Mouse (Mus musculus) ES-E14 (cell line): ENCODE data around the gene Vwc2l. TPM values are rescaled to one million over a fixed set of nuclear protein-coding genes. Genes with fewer than 3 reads are reported as not detected.

Experiments used
- DNase-seq: peaks from one replicate; pipeline ENCODE4 v3.0.0-alpha.2; 2013; ENCODE audit warnings: low read depth, low spot score
- H3K27ac ChIP-seq: 2 replicates; pipeline ENCODE4 v1.5.1; 2012; ENCODE audit warnings: low read depth, mild to moderate bottlenecking, low read length, moderate library complexity, mixed read lengths; ENCODE audit not compliant: poor library complexity, insufficient read depth, severe bottlenecking
- H3K36me3 ChIP-seq: 2 replicates; pipeline ENCODE4 v1.6.1; 2012; ENCODE audit warnings: mild to moderate bottlenecking, low read length, moderate library complexity, mixed read lengths; ENCODE audit not compliant: control insufficient read depth, poor library complexity, insufficient read depth, severe bottlenecking
- H3K4me1 ChIP-seq, 2 experiments: fragments of 150-350 bp in 1 of 2; sonication (generic) in 1 of 2; 2 replicates each; pipeline ENCODE4 v1.6.1; 2012; ENCODE audit warnings: low read length in 2 of 2, mild to moderate bottlenecking in 1 of 2, mixed read lengths in 1 of 2; ENCODE audit not compliant: control insufficient read depth in 2 of 2, insufficient read depth in 2 of 2, poor library complexity in 1 of 2
- H3K4me3 ChIP-seq, 2 experiments: fragments of 150-350 bp in 1 of 2; sonication (generic) in 1 of 2; 2 replicates each; pipeline ENCODE4 v1.5.1; 2012; ENCODE audit warnings: low read length in 2 of 2, low read depth in 1 of 2, mild to moderate bottlenecking in 1 of 2, mixed read lengths in 1 of 2; ENCODE audit not compliant: insufficient read depth in 1 of 2, poor library complexity in 1 of 2, severe bottlenecking in 1 of 2
- H3K9ac ChIP-seq: 2 replicates; pipeline ENCODE4 v1.6.1; 2012; ENCODE audit warnings: low read depth, mild to moderate bottlenecking, low read length, mixed read lengths; ENCODE audit not compliant: poor library complexity, insufficient read depth, severe bottlenecking
- H3K9me3 ChIP-seq: fragments of 150-350 bp; sonication (generic); 2 replicates; pipeline ENCODE4 v1.6.1; 2012; ENCODE audit warnings: low read depth, mild to moderate bottlenecking, low read length; ENCODE audit not compliant: control insufficient read depth, insufficient read depth
- CHD2 ChIP-seq: IDR thresholded peaks from 2 replicates; pipeline ENCODE4 v1.6.1; 2014; ENCODE audit warnings: mild to moderate bottlenecking, low read depth, low read length, inconsistent platforms
- HCFC1 ChIP-seq: IDR thresholded peaks from 2 replicates; pipeline ENCODE4 v1.6.1; 2012; ENCODE audit warnings: low read length, inconsistent platforms, borderline replicate concordance; ENCODE audit not compliant: insufficient read depth
- MAFK ChIP-seq: IDR thresholded peaks from 2 replicates; pipeline ENCODE4 v1.6.1; 2014; ENCODE audit warnings: mild to moderate bottlenecking, low read depth, low read length, inconsistent platforms; ENCODE audit not compliant: insufficient read depth
- ZC3H11A ChIP-seq: IDR thresholded peaks from 2 replicates; pipeline ENCODE4 v1.6.1; 2012; ENCODE audit warnings: low read depth, mild to moderate bottlenecking, inconsistent platforms, low read length, borderline replicate concordance
- ZNF384 ChIP-seq: IDR thresholded peaks from 2 replicates; pipeline ENCODE4 v1.6.1; 2012; ENCODE audit warnings: low read depth, low read length, inconsistent platforms
- in situ Hi-C, 2 experiments: fragments of 600-800 bp; cut with MboI; formaldehyde crosslinking; loops; one replicate each; pipeline ENCODE4 v1.15.1; 2025; ENCODE audit warnings: low sequenced_read_pairs in 2 of 2, inconsistent platforms in 1 of 2; ENCODE audit not compliant: unreplicated experiment in 2 of 2
- total RNA-seq: library from RNA; depleted of rRNA; stranded (reverse); fragments of 300-350 nt; gene quantifications from 2 replicates; pipeline ENCODE4 v1.2.3, GENCODE M21; 2012

Vwc2l gene
- total RNA-seq, 1 experiment, result not detected

DNA sequence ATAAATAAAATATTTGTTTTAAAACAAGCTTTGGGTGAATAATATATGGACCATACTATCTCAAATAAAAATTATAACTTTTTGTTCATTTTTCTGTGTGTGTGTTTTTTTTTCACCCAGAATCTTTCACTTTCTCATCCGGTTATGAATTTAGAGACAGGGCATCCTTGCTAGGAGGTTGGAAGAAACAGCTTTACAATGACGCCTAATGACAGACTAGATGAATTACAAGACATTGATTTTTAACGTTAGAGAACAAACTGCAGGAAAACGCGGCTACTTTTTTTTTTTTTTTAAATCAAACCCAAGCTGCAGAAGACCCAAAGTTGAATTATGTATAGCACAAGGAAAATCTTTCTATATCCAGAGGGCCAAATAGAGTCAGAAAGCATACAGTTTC is 470 bp upstream of the Vwc2l start:
- TF ChIP-seq ZC3H11A (no peak), MAFK (no peak), ZNF384 (no peak), HCFC1 (no peak), CHD2 (no peak)
- Histone ChIP-seq H3K4me3 (no peak overlapping the region), H3K36me3 (no peaks in the 10 kb centered on the region), H3K27ac (no peak overlapping the region), H3K9me3 (no peaks in the 10 kb centered on the region), H3K9ac (no peak overlapping the region), H3K4me1 (no peaks in the 10 kb centered on the region)
- in situ Hi-C loops, result no loop called here
- DNase-seq, result no peak

DNA sequence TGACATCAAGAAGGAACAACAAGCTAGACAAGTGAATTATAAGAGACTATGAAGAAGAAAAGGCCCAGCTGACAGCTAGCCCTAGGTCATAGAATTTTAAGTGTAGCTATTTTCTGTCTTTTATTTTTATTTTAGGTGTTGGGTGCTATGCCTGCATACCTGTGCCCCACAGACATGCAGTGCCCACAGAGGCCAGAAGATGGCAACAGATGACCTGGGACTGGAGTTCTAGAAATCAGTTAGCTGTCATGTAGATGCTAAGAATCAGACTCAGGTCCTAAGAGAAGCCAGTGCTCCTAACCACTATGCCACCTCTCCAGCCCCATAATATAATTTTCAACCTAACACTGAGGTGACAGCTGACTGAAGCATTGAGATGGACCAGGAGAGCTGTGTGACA is 61.6 kb downstream of the Vwc2l start:
- H3K9ac ChIP-seq, result no peak overlapping the region
- DNase-seq, result peak; percentile 15
- no peak overlapping the region for H3K4me3 ChIP-seq
- H3K4me1 ChIP-seq, result no peaks in the 10 kb centered on the region
- no peaks in the 10 kb centered on the region for H3K9me3 ChIP-seq
- in situ Hi-C loops, result loop anchor here in 1 of 2 experiments (25.0 kb wide), 1 partner anchor 725 kb away; no protein-coding TSS in a partner anchor
- H3K36me3 ChIP-seq, result no peaks in the 10 kb centered on the region
- TF ChIP-seq CHD2 (no peak), MAFK (no peak), ZC3H11A (peak; percentile 63), HCFC1 (no peak)
- no peak overlapping the region for H3K27ac ChIP-seq

DNA sequence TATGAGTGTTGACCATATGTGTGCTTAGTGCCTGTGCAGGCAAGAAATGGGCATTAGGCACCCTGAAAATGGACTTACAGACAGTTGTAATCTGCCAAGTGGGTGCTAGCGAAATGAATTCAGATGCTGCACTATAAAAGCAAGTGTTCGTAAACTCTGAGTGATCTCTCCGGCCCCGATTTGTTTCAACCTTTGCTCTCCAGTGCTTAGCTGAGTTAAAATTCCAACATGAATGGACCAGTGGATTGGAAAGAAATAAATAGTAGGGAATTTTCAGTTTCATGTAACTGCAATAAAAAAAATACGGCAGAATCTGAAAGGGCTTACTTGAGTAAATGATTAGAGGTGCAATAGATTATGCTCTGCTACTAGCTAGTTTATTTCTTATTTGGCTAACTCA is 66.1 kb downstream of the Vwc2l start:
- H3K36me3 ChIP-seq, result no peaks in the 10 kb centered on the region
- TF ChIP-seq CHD2, result no peak
- TF ChIP-seq ZNF384, result no peak
- no peak for TF ChIP-seq MAFK

DNA sequence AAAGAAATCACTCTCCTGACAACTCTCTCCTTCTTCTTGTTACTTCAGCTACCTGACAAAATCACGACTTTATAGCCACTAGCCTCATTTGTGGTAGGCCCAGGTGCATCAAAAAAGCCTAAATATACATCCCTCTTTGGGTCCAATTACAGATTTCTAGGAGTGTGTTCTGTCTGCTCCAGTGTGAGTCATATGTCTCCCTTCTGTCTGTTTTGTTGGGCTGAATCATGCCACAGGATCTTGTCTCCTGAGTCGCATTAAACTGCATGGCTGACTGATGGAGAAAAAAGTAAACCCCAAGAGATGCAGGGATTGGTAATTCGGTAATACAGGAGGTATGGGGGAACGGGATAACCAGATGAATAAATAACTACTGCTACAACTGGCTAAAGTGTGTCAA is 69.6 kb downstream of the Vwc2l start:
- H3K9me3 ChIP-seq, result no peaks in the 10 kb centered on the region
- no peak overlapping the region for H3K9ac ChIP-seq
- H3K36me3 ChIP-seq, result no peaks in the 10 kb centered on the region
- no peak for DNase-seq
- no peak overlapping the region for H3K4me3 ChIP-seq
- TF ChIP-seq MAFK (no peak), ZNF384 (no peak), ZC3H11A (no peak), CHD2 (no peak), HCFC1 (no peak)
- no peak overlapping the region for H3K27ac ChIP-seq
- H3K4me1 ChIP-seq, result no peaks in the 10 kb centered on the region
- in situ Hi-C loops, result loop anchor here in 1 of 2 experiments (25.0 kb wide), 1 partner anchor 717 kb away; no protein-coding TSS in a partner anchor

More for the DNA sequence above, 66.1 kb downstream of the Vwc2l start:
- no peak for DNase-seq
- H3K27ac ChIP-seq, result no peak overlapping the region
- in situ Hi-C loops, result loop anchor here in 1 of 2 experiments (25.0 kb wide), 1 partner anchor 721 kb away; no protein-coding TSS in a partner anchor
- no peak overlapping the region for H3K9ac ChIP-seq
- no peaks in the 10 kb centered on the region for H3K9me3 ChIP-seq
- no peaks in the 10 kb centered on the region for H3K4me1 ChIP-seq
- H3K4me3 ChIP-seq, result no peak overlapping the region

DNA sequence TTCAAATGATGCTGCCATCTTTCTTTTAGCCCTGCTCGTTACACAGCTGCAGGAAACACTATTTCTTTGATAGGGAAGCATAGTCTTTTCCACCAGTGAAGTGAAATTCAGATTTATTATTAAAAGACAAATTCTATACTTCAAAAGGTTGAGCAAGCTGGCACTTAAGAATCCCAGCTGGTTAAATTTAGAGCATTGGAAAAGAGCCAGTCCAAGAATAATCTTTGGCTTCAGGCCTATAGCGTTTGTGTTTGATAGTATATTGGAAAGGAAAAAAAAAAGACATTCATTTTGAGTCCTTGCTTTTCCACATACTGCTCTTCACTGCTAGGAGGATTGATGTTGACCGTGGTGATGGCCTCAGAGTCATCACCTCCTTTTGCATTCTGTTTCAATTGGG is 77.9 kb downstream of the Vwc2l start:
- Histone ChIP-seq H3K27ac (no peak overlapping the region), H3K4me1 (peaks cover 0 to 3% of the 10 kb centered on the region in 2 experiments; a peak in 2 of 4 replicates), H3K36me3 (no peaks in the 10 kb centered on the region), H3K9ac (no peak overlapping the region), H3K4me3 (no peak overlapping the region), H3K9me3 (no peaks in the 10 kb centered on the region)
- TF ChIP-seq ZNF384 (no peak), CHD2 (no peak), MAFK (no peak), HCFC1 (no peak), ZC3H11A (no peak)
- no peak for DNase-seq
- in situ Hi-C loops, result no loop called here
